Mouse (Mus musculus) liver, embryonic 11.5 days (tissue): Measurements from ENCODE around the gene Grik2. TPM values are rescaled to one million over a fixed set of nuclear protein-coding genes. Genes with fewer than 3 reads are reported as not detected.
"Not testable (repeated sequence)": the region's sequence is repeated elsewhere in the genome, so short reads cannot be mapped to it uniquely, and the experiment has no call there.

ENCODE experiments used
- ATAC-seq: fragments of 200-750 bp; cut with Nextera tagmentation; replicated peaks from 2 replicates; pipeline ENCODE4 v1.8.0; 2017; ENCODE audit warnings: moderate number of reproducible peaks, mild to moderate bottlenecking, moderate TSS enrichment, moderate library complexity; ENCODE audit not compliant: low FRiP score
- DNase-seq: peaks from one replicate; pipeline ENCODE4 v3.0.0-alpha.2; 2017; ENCODE audit warnings: low spot score
- H3K27ac ChIP-seq: fragments of 300-500 bp; sonication (generic); 2 replicates; pipeline ENCODE4 v1.5.1; 2014; ENCODE audit warnings: mild to moderate bottlenecking, low read depth, low read length, control low read depth
- H3K27me3 ChIP-seq: fragments of 300-500 bp; sonication (generic); replicated peaks from 2 replicates; pipeline ENCODE4 v1.6.1; 2014; ENCODE audit warnings: low read length, mixed read lengths; ENCODE audit not compliant: control insufficient read depth, insufficient read depth
- H3K36me3 ChIP-seq: fragments of 300-500 bp; sonication (generic); 2 replicates; pipeline ENCODE4 v1.6.1; 2014; ENCODE audit warnings: mild to moderate bottlenecking, low read length, moderate library complexity, mixed read lengths; ENCODE audit not compliant: control insufficient read depth, insufficient read depth
- H3K4me1 ChIP-seq: fragments of 300-500 bp; sonication (generic); replicated peaks from 2 replicates; pipeline ENCODE4 v1.6.1; 2014; ENCODE audit warnings: low read length, mixed read lengths; ENCODE audit not compliant: control insufficient read depth, insufficient read depth
- H3K4me2 ChIP-seq: fragments of 300-500 bp; sonication (generic); 2 replicates; pipeline ENCODE4 v1.6.1; 2014; ENCODE audit warnings: mild to moderate bottlenecking, control low read depth, moderate library complexity
- H3K4me3 ChIP-seq: fragments of 300-500 bp; sonication (generic); 2 replicates; pipeline ENCODE4 v1.5.1; 2014; ENCODE audit warnings: low read depth, low read length, control low read depth
- H3K9ac ChIP-seq: fragments of 300-500 bp; sonication (generic); 2 replicates; pipeline ENCODE4 v1.6.1; 2014; ENCODE audit warnings: low read depth, low read length, control low read depth
- H3K9me3 ChIP-seq: fragments of 300-500 bp; sonication (generic); 2 replicates; pipeline ENCODE4 v1.6.1; 2016; ENCODE audit warnings: low read length, inconsistent platforms, mixed read lengths; ENCODE audit not compliant: control insufficient read depth
- WGBS: fragments of 180-500 bp; shearing (Covaris S2); extraction: QIAGEN DNeasy Blood & Tissue Kit; methylation state at CpG from one replicate; pipeline ENCODE4 v1.1.7; 2014; 5-methylcytosine and 5-hydroxymethylcytosine counted together
- polyA plus RNA-seq: library from polyadenylated mRNA; unstranded; fragments of >200 nt; fragmentation: Nextera tagmentation; extraction: Ambion mirVana; gene quantifications from 2 replicates; pipeline ENCODE4 v1.2.1, GENCODE M21; 2014

Gene Grik2
- polyA plus RNA-seq, 1 experiment from 2014 or later: 0.53 TPM

- no peak overlapping the region for H3K4me3 ChIP-seq
- no peak overlapping the region for H3K27ac ChIP-seq
- 58% methylated on average over 3 of the region's 3 CpGs for WGBS
- H3K9ac ChIP-seq: no peak overlapping the region
- no peaks in the 10 kb centered on the region for H3K9me3 ChIP-seq
- ATAC-seq: no peak
- H3K4me2 ChIP-seq: no peak overlapping the region
- H3K36me3 ChIP-seq: no peaks in the 10 kb centered on the region
- no peaks in the 10 kb centered on the region for H3K4me1 ChIP-seq
- DNase-seq: no peak
- no peaks in the 10 kb centered on the region for H3K27me3 ChIP-seq
Measured at GRCm38 (mm10) chr10:49219631-49220030, 568.9 kb downstream of the Grik2 start.

GRCm38 (mm10) chr10:49191773-49192371 is 596.7 kb downstream of the Grik2 start:
- Histone ChIP-seq H3K27me3 (no peaks in the 10 kb centered on the region), H3K36me3 (no peaks in the 10 kb centered on the region), H3K4me2 (no peak overlapping the region), H3K27ac (no peak overlapping the region), H3K4me3 (no peak overlapping the region), H3K4me1 (no peaks in the 10 kb centered on the region), H3K9ac (no peak overlapping the region), H3K9me3 (no peaks in the 10 kb centered on the region)
- ATAC-seq: no peak
- no peak for DNase-seq

DNA sequence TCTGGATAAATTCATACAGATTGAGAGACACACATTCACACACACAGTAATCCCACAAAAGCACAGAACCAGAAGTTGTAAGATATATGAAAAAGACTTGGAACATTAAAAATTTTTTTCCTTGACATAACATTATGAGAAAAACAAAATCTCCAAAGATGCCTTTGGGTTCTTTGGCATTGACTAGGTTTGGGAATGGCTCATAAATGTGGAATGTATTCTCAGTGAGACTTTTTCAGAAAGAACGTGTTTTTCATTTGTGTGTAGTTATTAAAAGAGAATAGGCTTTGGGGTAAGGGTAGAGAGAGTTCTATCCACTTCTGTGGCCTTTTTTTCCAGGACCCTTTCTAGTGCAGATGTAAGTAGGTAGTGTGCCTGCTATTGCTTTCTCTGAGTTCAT is 597.3 kb downstream of the Grik2 start:
- H3K4me2 ChIP-seq: no peak overlapping the region
- no peaks in the 10 kb centered on the region for H3K36me3 ChIP-seq
- H3K27me3 ChIP-seq: no peaks in the 10 kb centered on the region
- no peak overlapping the region for H3K27ac ChIP-seq
- DNase-seq (no peak), ATAC-seq (no peak)
- no peak overlapping the region for H3K4me3 ChIP-seq
- 90% methylated on average over 1 of the region's 1 CpGs for WGBS
- no peaks in the 10 kb centered on the region for H3K9me3 ChIP-seq
- H3K4me1 ChIP-seq: no peaks in the 10 kb centered on the region
- no peak overlapping the region for H3K9ac ChIP-seq

GRCm38 (mm10) chr10:49154134-49154533 is 634.4 kb downstream of the Grik2 start:
- no peaks in the 10 kb centered on the region for H3K9me3 ChIP-seq
- H3K27ac ChIP-seq: no peak overlapping the region
- no peaks in the 10 kb centered on the region for H3K36me3 ChIP-seq
- ATAC-seq (no peak), DNase-seq (no peak)
- H3K27me3 ChIP-seq: no peaks in the 10 kb centered on the region
- H3K9ac ChIP-seq: no peak overlapping the region
- no peak overlapping the region for H3K4me3 ChIP-seq
- H3K4me2 ChIP-seq: no peak overlapping the region
- WGBS: 80% methylated on average over 4 of the region's 4 CpGs
- no peaks in the 10 kb centered on the region for H3K4me1 ChIP-seq

- H3K9ac ChIP-seq, H3K27me3 ChIP-seq, H3K4me2 ChIP-seq, ATAC-seq, H3K4me3 ChIP-seq, H3K27ac ChIP-seq, H3K9me3 ChIP-seq, H3K36me3 ChIP-seq, DNase-seq, H3K4me1 ChIP-seq: not testable (repeated sequence)
- 76% methylated on average over 4 of the region's 4 CpGs for WGBS
Measured at GRCm38 (mm10) chr10:49151496-49151895, 637.1 kb downstream of the Grik2 start.

- Histone ChIP-seq H3K9me3 (no peaks in the 10 kb centered on the region), H3K36me3 (no peaks in the 10 kb centered on the region), H3K27ac (no peak overlapping the region), H3K9ac (no peak overlapping the region), H3K4me1 (no peaks in the 10 kb centered on the region), H3K27me3 (no peaks in the 10 kb centered on the region), H3K4me2 (no peak overlapping the region), H3K4me3 (no peak overlapping the region)
- ATAC-seq: no peak
- WGBS: 85% methylated on average over 4 of the region's 4 CpGs
- no peak for DNase-seq
Measured at GRCm38 (mm10) chr10:49149714-49150113, 638.9 kb downstream of the Grik2 start.

DNA sequence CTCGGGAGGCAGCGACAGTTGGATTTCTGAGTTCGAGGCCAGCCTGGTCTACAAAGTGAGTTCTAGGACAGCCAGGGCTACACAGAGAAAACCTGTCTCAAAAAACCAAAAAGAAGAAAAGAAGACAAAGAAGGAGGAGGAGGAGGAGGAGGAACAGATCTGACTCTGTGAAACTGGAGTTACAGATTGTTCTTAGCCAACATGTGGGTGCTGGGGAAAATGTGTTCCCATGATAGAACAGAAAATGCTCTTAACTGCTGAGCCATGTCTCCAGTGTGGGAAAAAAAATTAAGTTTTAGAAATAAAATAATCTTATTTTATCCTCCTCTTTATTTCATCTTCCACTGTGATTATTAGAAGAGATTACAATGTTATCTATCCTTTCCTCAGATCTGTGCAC is 645.9 kb downstream of the Grik2 start:
- Histone ChIP-seq H3K27me3 (no peaks in the 10 kb centered on the region), H3K4me3 (no peak overlapping the region), H3K27ac (no peak overlapping the region), H3K9ac (no peak overlapping the region), H3K9me3 (no peaks in the 10 kb centered on the region), H3K36me3 (no peaks in the 10 kb centered on the region), H3K4me1 (no peaks in the 10 kb centered on the region), H3K4me2 (no peak overlapping the region)
- DNase-seq (no peak), ATAC-seq (no peak)
- WGBS: 89% methylated on average over 3 of the region's 3 CpGs

- Histone ChIP-seq H3K36me3 (no peaks in the 10 kb centered on the region), H3K27ac (no peak overlapping the region), H3K27me3 (no peaks in the 10 kb centered on the region), H3K4me3 (no peak overlapping the region), H3K9me3 (no peaks in the 10 kb centered on the region), H3K4me2 (no peak overlapping the region), H3K9ac (no peak overlapping the region), H3K4me1 (no peaks in the 10 kb centered on the region)
- ATAC-seq (no peak), DNase-seq (no peak)
Measured at GRCm38 (mm10) chr10:49136816-49137215, 651.8 kb downstream of the Grik2 start.

GRCm38 (mm10) chr10:49131311-49131710 is 657.3 kb downstream of the Grik2 start:
- Histone ChIP-seq H3K27me3 (no peaks in the 10 kb centered on the region), H3K9ac (no peak overlapping the region), H3K4me2 (no peak overlapping the region), H3K27ac (no peak overlapping the region), H3K36me3 (no peaks in the 10 kb centered on the region), H3K4me1 (no peaks in the 10 kb centered on the region), H3K9me3 (no peaks in the 10 kb centered on the region), H3K4me3 (no peak overlapping the region)
- 33% methylated on average over 1 of the region's 1 CpGs for WGBS
- ATAC-seq (no peak), DNase-seq (no peak)
